12 mouse cellular contexts compared by ENCODE assay signal in genomic region chr19:57658111-57659091, GRCm38 (mm10). TPM values are rescaled to one million over a fixed set of nuclear protein-coding genes. Genes with fewer than 3 reads are reported as not detected.
DNase-seq lines count a peak whose midpoint lies in the region; ATAC-seq lines count a peak whose summit lies in the region.
"Had no signal": no experiment of that assay in that cellular context is flagged by ENCODE, and none has a peak within 500 bp of the region (broad histone marks: within the 10 kb centered on the region; RNA-seq: fewer than 3 reads in every experiment).

No protein-coding gene starts in this region.

- intact Hi-C loops in heart, postnatal 25 days (cut with DNase I), result loop anchor here (5.0 kb wide), 1 partner anchor 969 kb away; no protein-coding TSS in a partner anchor

- H3K4me3 ChIP-seq in lung, embryonic 16.5 days (ENCODE audit: low read length), result no peak overlapping the region
- H3K4me3 ChIP-seq: hindbrain, embryonic 12.5 days had no signal

- no peaks in the 10 kb centered on the region for H3K27me3 ChIP-seq in lung, embryonic 16.5 days (ENCODE audit: control insufficient read depth, insufficient read depth, low read depth, low read length)
- H3K27me3 ChIP-seq: hindbrain, embryonic 12.5 days had no signal

- H3K36me3 ChIP-seq in lung, embryonic 16.5 days (ENCODE audit: control insufficient read depth, insufficient read depth, low read length), result peaks cover 10% of the 10 kb centered on the region

- DNase-seq in heart, adult 11 months, result peak; percentile 91
- no peak for DNase-seq in heart, postnatal 25 days (ENCODE audit: low spot score)
- no peak for DNase-seq in lung, postnatal 36 days
- DNase-seq in kidney, postnatal 14 days, result peak; percentile 18
- DNase-seq in embryo, embryonic 10 days (ENCODE audit: low spot score), result no peak
- DNase-seq in layer of hippocampus, postnatal 25 days (ENCODE audit: extremely low spot score in 1 of 2, low spot score in 1 of 2), result no peak
- DNase-seq: cerebellum, postnatal 25 days; spleen, adult 18-20 months had no signal

- no peak overlapping the region for H3K9ac ChIP-seq in lung, embryonic 16.5 days (ENCODE audit: low read length)
- H3K9ac ChIP-seq: hindbrain, embryonic 12.5 days had no signal

- H3K4me1 ChIP-seq in lung, embryonic 16.5 days (replicated peaks; ENCODE audit: control insufficient read depth, insufficient read depth, low read length), result no peaks in the 10 kb centered on the region; the same call in 1 of the 2 replicates
- H3K4me1 ChIP-seq: hindbrain, embryonic 12.5 days had no signal

- no peaks in the 10 kb centered on the region for H3K9me3 ChIP-seq in lung, embryonic 16.5 days (ENCODE audit: control insufficient read depth, low read length)
- H3K9me3 ChIP-seq: hindbrain, embryonic 12.5 days had no signal

- H3K27ac ChIP-seq in lung, embryonic 16.5 days (ENCODE audit: low read length), result peak overlapping the region; percentile 71
- H3K27ac ChIP-seq: hindbrain, embryonic 12.5 days had no signal

- WGBS in lung, embryonic 16.5 days, result 66% methylated on average over 8 of the region's 8 CpGs

- peak; percentile 71 for ATAC-seq in lung, embryonic 16.5 days (ENCODE audit: low read depth)
- ATAC-seq in megakaryocyte-erythroid progenitor cell, adult 5-6 weeks (replicated peaks; ENCODE audit: low FRiP score, low TSS enrichment, poor library complexity, severe bottlenecking), result 0 out of 2 replicates have a peak, but pooled peaks have one; percentile 44
- ATAC-seq: midbrain, embryonic 16.5 days had no signal

- H3K4me2 ChIP-seq in lung, embryonic 16.5 days (ENCODE audit: low read depth, low read length), result no peak overlapping the region
- H3K4me2 ChIP-seq: hindbrain, embryonic 12.5 days had no signal

RNA-seq across cellular contexts. Expression of gene Atrnl1, which starts 47.6 kb away (rescaled TPM):
- 10 to 100 TPM; 13.8 to 16.1 TPM for total RNA-seq in heart, postnatal 25 days (2021)
- 5.0 and 5.1 TPM in 2 replicates for polyA plus RNA-seq in lung, embryonic 16.5 days (2015; fragmentation: Nextera tagmentation; extraction: Ambion mirVana)
- 1.7 and 3.5 TPM in 2 replicates for total RNA-seq in megakaryocyte-erythroid progenitor cell, adult 5-6 weeks (2014; fragmentation: Nextera tagmentation)
- total RNA-seq in megakaryocyte-erythroid progenitor cell, adult 5-6 weeks (2017), result 1.4 and 2.4 TPM in 2 replicates
- total RNA-seq in layer of hippocampus, postnatal 25 days (2021), result 10 to 100 TPM; 62.6 to 67.3 TPM

Comparison
In these comparisons a context has a peak if more than half of its experiments do, and no peak if none do; other contexts are left out.
1. DNase-seq: peak in heart, adult 11 months (single experiment) and kidney, postnatal 14 days (single experiment); none in heart, postnatal 25 days (single experiment), lung, postnatal 36 days (single experiment), embryo, embryonic 10 days (single experiment) and layer of hippocampus, postnatal 25 days (0 of 2).